Mouse (Mus musculus) kidney, adult 8-10 months (tissue): ENCODE measurements around the gene Tnn.

Experiments used
- DNase-seq, 2 experiments: peaks; one replicate each; pipeline ENCODE4 v3.0.0; 2022

Gene Tnn

DNA sequence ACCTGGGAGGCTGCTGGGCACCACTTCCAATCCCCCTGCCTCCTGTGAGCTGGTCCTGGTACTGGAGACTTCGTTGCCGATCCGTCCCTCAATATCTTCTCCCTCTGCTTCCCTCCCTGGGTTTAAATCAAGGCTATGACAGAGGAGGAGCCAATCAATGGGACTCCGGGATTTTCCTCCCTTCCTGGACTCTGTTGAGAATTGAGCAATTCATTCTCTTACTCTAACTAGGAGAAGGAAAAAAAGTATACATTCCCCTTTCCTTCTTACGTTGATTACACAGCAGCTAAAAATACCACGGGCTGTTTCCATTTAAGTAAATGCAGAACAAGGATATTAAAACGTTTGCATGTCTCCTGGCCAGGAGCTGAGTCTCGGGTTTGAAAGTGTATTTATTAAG, at the start of gene Tnn:
TSS of gene Tnn (minus strand) at position 101 of the 400 bp plus-strand sequence.
- no peak for DNase-seq

DNA sequence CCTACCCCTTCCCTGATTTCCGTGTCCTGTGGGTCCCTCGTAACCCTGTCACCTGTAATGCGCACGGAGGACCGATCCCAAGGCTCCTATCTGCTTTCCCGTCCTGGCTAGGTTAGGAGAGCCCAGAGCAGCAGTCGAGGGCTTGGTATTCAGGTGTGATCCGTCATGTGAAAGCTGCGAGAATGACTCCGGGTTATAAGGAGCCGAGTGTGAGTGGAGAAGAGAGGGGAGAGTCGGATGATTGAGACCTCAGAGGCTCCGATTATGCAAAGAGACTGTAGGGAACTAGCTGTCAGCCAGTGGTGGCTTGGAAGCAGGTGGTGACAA, 41.9 kb upstream of the Tnn start:
- no peak for DNase-seq

DNA sequence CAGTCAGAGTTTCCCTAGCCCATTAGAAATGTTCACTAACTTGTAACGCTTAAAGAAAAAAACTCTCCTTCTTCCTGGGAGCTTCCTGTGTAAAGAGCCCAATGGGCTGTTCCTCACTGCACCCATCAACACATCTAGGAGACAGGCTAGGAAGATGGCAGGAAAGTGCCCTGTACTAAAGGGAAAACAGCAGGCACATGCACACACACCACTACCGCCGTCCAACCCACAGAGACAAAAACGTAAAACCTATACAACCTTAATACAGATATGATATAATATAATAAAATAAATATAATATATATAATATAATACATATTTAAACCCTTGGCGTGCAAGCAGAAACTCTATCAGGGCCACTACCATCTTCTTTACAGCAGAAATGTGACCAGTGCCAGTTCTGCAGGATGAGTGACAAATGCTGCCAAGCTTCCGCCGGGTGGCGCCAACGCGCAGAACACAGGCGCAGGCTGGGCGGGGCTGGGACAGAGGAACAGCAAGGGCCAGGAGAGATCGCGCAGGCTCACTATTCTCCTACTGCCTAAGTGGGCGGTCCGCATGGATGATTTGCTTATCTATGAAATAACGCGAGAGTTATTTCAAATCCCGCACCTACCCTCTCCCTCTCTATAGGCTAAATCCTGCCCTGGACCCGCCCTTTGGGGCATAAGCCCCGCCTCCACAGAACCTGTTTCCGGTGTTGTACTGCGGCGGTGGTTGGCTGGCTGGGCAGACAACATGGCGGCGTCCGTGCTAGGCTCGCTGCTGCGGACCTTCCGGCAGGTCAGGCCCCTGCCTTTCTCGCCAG, 41.4 kb upstream of the Tnn start, which contains the start of gene Mrps14:
TSS of gene Mrps14 (plus strand) at position 687 of the 808 bp plus-strand sequence.
- peak; percentile 99 for DNase-seq

DNA sequence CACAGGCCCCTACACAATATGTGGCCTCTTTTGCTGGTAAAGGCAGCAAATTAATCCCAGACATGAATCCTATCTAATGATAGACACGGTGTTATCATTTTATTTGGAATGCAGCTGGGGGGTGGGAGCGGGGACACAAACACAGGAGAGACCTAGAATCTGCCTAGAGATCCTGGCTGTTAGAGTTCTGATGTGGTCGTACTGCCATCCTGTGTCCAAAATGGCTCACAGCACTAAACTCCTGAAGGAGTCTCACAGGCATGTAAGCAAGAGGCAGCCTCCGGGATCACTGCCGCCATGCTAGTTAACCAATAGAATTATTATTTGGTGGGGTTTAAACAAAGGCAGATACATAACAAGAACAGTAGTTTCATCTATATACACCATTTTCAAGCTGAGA, 31.1 kb upstream of the Tnn start:
- DNase-seq, result peak in 1 of 2 experiments; percentile 41

DNA sequence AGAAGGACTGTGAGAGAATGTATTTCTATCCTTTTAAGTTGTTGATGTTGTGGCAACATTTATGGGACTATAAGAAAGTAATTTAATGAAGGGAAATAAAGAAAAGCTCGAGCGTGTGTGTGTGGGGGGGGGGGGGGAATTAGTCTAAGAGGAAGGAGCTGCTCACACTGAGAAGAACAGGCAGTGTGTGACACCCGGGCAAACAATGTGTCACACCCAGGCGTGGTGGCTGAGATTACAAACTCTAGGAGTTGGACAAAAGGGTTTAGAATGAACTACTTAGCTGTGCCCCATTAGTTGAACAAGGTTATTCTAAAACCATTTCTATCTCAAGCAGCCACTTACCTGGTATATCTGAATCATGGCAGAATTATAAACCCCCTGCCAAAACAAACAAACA, 27.8 kb upstream of the Tnn start:
- DNase-seq, result no peak

DNA sequence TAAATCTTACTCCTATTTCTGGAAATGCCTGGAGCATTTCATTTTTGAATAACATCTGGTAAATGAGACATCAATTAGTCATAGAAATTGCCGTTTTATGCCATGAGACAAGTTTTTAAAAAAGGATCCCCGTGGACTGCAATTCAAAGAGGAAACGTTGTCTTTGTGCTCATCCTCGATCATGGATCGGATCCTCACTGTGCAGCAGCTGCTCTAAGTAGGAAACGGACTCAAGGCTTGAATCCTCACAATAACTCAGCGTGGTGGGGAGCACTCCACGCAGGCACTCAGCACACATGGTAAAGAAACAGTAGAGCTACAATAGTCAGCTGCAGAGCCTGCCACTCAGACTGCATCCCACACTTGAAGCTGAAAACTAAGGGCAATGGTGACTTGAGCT, 23.5 kb upstream of the Tnn start:
- DNase-seq, result no peak

DNA sequence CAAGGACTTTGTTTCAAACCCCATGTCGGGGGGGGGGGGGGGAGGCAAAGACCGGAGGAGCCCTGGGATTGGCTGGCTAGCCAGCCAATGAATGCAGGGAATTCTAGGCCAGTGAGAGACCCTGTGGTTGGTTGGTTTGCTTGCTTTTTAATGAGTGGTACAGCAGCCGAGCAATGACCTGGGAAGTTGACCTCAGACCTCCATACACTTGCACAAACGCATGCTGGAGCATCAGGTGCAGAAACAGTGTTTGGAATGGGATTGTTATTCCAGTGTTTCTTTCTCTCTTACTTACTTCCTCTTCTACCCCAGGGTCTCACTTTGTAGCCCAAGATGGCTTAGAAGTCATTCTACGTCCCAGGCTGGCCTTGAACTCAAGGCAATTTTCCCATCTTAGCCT, 13.2 kb upstream of the Tnn start:
- DNase-seq, result no peak

DNA sequence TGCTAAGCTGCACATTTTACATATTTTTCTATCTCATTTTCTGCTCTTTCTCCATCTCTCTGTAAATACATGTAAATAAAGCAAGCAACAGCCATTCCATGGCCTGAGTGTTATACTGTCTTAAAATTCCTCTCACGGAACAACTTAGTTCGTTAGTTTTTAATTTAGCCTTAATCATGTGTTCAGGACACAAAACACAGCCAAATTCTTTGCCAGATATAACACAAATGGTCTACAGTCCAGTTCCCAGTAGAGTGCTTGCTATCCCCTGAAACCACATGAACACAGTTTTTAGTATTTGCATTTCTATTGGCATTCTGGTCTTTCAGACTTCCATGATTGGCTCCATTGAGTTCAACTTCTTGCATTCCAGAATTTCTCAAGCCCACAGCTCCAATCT, 4.8 kb upstream of the Tnn start:
- no peak for DNase-seq

DNA sequence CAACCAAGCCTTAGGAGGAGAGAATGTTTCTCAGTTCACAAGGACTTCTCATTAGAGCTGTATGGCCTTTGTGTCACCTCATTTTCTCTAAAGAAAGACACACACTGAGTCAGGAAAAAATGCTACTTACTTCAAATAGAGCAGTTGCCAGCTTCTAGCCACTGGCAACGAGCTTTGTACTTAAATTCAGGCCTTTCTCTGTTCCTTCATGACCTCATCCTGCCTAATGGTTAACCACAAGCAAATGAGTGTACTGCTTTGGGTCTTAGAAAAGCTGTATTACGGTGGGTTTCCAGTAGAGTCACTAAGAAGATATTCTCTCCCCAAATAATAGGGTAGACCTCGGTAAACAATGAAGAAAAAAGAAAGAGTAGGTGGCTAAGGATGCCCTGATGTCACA, 2.7 kb downstream of the Tnn start:
- no peak for DNase-seq

DNA sequence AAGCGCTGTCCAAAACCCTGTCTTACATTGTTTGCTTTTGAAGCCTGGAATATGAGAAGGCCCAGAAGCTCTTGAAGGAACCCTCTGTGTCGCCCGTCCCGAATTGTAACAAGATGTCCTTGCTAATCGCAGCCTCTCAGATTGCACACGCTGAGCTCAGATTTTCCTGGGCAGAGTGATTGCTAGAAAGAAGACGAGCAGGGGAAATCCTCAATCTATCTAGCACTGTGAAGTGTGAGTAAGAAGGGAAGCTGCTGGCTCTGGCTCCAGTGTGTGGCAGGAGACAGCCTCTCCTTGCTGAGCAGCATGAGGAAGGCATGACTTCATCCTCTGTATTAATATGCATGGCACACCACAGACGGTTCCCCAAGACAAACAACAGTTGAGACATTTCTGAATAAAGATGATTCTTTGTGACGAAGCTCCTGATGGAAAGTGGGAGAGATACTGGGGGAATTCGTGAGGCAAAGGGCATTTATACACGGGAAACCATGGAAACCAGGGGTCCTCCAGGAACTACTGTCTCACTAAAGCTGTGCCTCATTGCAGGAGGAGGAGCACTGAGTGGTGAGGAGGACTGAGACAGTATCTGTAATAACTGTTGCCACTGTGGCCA, 4.0 kb downstream of the Tnn start:
- DNase-seq, result no peak

DNA sequence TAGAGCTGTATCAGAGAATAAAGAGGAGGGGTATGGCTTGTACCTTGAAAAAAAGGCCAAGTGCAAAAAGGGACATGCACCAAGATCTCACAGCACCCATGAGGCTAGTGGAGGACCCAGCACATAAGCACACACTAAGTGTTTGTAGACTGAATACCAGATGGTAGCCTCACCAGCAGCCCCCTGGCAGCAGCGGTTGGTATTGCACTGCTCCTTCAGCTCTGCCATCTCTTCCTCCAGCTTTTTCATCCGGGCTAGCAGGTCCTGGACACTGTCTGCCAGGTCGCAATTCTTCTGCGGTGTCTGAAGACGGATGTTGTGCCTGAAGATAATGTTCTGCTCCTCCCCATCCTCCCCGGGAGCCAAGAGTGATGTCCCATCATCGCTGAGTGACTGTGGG, 6.1 kb downstream of the Tnn start:
- DNase-seq, result no peak

DNA sequence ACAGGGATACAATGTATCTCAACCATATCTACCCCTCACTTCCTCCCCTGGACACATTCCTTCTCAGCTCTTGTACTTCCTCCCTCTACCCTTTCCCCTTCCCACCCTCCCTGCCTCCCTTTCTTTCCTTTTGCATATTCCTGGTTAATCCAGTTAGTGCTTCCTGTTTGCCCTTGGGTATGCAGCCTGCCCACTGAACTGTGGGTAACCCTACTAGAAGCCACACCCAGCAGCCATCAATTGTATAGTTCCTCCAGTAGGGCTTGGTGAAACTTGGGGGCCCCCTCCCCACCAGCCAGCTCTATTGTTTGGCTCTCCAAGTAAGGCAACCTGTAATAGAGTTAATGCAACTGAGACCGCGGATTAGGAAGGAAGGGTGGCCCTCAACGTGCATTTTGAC, 7.8 kb downstream of the Tnn start:
- no peak for DNase-seq

DNA sequence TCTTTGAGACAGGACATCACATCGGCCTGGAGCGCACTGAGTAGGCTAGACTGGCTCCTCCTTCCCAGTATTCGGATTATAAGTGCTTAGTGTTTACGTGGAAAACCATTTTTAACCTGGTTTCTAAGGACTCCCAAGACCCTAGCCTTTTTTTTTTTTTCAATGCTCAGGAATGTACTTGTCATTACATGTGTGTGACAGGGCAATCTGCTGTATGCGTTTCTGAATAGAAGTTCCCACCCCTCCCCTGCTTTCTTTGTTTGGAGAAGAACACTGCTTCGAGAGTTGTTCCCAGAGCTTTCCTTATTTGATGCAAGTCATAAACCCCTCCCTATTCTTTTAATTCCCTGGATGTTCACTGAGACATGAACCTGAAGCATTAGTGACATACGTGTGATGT, 9.0 kb downstream of the Tnn start:
- DNase-seq, result no peak

DNA sequence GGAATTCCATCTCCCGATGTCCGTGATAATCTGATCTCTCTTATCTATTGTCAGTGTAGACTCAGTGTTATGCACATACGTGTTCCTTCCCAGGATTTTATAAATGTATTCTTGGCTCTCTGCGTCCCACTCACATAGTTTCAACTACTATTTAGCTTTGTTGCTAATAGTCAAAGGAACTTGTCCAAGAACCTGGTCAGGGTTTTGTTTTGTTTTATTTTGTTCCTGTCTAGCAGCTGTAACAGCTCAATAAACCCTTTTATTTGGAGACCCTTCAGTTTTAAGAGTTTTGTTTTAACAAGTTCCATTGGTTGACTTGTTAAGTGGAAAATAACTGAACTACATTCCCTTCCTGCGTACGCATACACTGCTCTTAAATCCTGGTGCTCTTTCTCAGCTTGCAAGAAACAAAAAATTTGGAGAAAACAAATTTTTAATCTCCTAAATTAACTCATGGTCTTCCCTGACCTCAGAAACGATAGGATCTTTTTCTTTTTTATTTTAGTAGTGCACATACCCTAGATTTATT, 17.0 kb downstream of the Tnn start:
- no peak for DNase-seq

DNA sequence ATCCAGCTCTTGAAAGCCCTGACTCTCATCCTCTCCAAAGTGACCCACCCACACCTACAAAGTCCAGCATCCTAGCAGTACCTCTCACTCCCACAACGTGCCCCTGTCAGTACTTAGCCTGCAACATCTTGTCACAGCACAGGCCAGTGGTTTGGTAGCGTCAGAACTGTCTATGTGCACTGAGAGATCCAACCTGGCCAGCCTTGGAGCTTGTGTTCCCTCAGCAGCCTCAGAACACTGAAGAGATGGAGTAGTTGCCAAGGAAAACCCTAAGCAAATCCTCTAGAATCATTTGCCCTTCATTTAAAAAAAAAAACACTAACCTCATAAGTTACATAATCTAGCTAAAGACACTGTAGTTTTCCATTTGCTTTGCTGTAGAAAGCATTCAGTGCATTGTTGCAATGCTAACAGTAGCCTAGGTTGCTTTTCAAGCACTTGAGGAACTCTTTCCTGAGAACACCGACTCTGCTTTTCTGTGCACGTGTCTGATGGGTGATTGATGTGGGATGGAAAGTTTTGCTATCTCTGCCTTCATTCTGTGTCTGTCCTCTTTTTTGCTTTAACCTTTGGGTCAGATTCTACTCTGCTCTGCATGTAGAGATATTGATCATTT, 19.8 kb downstream of the Tnn start:
- DNase-seq, result no peak

DNA sequence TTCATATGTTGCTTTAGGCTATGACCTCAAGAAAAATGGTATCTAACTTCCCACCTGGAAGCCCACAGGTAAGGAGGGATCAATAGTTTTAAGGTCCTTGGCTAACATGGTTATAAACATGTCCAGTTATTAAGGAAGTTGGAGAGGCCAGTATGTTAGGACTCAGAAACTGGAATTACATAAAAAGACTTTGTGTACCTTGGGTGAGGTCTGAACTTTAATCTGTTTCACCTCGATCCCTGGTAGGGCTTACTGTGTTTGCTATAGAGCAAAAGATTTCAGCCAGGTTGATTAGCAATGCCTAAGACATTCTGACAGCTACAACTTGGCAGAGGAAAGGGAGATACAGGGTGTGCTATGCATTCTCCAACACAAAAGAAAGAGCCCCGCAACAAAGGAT, 29.4 kb downstream of the Tnn start:
- no peak for DNase-seq

DNA sequence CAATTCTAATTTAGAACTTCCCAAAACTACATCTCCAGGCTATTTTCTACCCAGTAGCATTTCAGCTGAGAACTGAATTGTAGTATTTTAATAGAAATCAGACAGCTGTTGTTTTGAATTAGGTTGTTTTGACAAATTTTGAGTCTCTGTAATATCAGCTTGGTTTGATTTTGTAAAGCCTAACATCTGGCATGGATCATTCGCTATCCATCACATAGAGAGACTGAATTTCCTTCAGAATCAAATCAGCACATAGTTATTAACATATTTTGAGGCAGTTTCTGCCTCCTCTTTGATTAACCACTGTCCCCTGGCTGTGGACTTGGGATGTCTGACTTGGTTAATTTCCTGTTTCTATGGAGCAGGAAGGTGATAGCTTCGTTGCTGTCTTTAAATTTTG, 44.8 kb downstream of the Tnn start:
- no peak for DNase-seq

DNA sequence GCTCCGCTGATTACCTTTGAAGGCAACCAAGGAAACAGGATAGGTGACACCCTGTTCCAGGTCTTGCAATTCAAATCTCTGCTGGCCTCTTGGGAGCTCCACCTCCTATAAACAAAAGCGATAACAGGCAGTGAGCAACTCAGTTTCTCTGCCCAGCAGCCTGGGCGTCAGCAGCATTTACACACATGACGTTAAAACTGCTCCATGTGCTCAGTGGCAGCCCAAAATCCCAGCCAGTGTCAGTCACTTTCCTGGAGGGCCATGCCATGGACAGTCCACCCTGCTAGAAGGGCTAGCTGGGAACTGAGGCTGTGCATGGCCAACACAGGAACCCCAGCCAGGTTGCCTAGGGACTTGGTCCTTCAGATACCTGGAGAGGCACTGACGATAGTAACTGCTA, 48.0 kb downstream of the Tnn start:
- DNase-seq, result no peak

DNA sequence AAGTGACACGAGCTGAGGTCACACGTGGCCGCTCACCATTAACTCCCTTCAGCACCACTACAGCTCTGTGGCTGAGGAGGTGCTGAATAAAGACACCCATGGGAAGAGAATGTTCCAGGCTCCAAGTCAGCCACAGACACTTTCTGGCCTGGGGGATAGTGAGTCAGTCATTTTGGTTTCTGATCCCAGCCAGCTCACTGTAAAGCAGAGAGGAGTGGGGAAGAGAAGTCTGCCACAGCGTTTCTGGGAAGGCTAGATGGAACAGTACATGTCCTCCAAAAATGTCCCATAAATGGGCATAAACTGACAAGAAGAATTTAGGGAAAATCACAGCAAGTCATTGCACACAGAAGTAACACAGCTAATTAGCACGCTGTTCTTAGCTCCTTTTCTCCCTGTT, 52.4 kb downstream of the Tnn start:
- no peak for DNase-seq

DNA sequence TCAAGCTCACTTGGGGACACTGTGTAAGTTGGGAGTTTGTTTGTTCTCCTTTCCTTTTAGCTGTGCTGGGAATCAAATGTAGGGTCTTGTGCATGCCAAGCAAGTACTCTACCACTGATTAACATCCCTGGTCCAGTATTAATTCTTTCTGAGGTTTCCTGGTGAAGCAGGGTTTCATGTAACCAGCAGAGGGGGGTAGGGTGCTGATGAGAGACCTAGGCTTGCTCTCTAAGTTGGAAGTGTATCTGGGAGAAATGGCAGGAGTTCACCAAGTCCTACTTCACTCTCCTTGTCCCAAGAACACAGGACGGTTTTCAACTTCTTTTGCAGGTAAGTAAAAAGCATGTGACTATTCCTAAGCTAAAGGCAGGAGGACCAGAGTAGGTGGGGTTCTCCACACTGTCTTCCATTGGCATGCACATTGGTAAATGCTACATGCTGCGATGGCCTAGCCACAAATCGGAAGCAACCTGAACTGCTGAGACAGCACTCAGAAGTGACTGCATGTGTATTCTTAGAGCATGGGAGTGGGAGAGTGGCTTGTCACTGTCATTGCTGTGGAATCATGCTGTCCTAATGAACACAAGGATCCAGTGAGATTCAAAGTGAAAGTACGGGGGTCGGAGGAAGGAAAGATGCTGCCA, 53.6 kb downstream of the Tnn start:
- DNase-seq, result peak in 1 of 2 experiments; percentile 10

DNA sequence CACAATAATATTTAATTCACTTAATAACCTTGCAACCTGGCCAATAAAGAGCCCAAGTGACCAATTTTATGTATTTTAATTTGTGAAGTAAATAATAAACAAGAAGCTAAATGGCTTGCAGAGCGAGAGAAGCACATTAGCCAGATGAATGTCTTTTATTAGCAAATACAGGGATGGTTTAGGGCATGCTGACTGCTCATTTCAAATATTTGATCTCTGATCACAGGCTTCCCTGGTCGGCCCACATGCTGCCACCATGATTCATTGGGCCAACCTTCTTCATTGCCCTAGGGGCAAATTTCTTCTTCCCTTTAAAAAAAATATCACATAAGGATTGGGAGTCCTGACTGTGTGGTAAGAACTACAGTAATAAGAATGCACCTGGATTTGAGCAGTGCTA, 66.7 kb downstream of the Tnn start:
- DNase-seq, result no peak

DNA sequence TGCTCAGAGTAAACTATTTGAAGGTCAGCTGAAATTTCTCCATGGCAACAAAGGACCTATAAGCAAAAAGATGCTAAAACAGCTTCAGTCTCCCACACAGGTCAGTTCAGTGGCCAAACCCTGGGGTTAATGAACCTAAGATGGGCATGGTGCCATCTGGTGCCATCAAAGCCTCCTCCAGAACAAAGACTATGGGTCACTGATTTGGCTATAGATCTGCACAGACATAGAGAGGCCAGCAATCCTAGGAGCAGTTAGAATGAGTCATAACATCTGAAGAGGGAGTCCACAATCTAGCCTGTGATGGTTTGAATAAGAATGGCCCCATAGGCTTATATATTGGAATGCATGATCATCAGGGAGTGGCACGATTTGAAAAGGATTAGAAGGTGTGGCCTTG, 69.1 kb downstream of the Tnn start:
- DNase-seq, result no peak

DNA sequence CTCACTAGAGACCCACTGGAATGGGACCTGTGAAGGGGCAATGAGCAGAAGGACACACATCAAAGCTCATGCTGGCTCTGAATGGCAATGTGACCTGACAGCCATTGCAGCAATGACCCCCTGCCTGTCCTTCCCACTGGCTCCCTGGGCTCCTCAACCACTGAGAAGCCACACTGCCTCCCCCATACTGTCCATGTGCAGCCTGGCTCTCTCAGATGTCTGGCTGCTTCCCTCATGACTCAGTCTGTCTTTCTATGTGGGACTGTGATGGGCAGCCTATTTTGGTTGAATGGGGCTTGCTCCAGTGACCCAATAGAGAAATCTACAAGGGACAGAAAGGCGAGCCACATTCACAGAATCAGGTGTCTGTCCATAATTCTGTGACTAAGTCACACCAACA, 70.7 kb downstream of the Tnn start:
- no peak for DNase-seq
